Mouse (Mus musculus) lung, postnatal 10 days (tissue): ENCODE results near the gene Bckdk.

Source experiments
- DNase-seq: peaks from one replicate; pipeline ENCODE4 v3.0.0; 2021

The Bckdk gene

GRCm38 (mm10) chr7:127896384-127896783, 7.5 kb upstream of the Bckdk start:
- peak; percentile 78 for DNase-seq

DNA sequence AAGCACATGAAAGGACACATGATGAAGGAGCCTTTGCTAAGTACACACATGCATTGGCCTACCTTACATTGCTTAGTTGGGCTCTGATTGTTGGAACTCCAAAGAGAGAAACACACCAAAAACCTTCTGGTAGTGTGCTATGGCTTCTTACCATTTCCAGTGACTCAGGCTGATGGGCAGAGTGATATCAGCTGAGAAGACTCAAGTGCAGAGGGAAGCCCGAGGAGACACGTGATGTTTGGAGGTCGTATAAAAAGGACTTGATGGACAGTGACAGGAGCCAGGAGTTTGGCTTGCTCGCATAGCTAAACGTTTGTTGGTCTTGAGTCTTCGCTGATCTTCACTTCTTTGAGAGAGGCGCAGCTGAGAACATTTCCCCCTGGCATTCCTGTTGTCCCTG, 6.3 kb upstream of the Bckdk start:
- DNase-seq = no peak

GRCm38 (mm10) chr7:127898179-127898956, 5.5 kb upstream of the Bckdk start:
- peak; percentile 36 for DNase-seq

GRCm38 (mm10) chr7:127899997-127900396, 3.9 kb upstream of the Bckdk start:
- no peak for DNase-seq

DNA sequence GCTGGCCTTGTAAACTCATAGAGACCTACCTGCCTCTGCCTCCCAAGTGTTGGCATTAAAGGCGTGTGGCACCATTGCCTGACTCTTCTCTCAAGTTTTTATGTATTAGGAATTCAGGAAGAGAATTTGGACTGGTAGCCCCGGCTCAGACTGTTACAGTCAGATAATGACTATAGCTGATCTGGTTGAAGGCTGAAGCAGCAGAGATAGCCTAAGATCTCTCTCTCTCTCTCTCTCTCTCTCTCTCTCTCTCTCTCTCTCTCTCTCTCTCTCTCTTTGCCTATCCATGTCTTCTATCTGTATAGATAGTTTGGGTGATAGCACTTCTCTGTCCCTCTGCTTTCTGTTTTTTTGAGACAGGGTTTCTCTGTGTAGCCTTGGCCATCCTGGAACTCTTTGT, 2.1 kb upstream of the Bckdk start:
- no peak for DNase-seq

- no peak for DNase-seq
Measured at GRCm38 (mm10) chr7:127907939-127908338, 4.1 kb downstream of the Bckdk start.

DNA sequence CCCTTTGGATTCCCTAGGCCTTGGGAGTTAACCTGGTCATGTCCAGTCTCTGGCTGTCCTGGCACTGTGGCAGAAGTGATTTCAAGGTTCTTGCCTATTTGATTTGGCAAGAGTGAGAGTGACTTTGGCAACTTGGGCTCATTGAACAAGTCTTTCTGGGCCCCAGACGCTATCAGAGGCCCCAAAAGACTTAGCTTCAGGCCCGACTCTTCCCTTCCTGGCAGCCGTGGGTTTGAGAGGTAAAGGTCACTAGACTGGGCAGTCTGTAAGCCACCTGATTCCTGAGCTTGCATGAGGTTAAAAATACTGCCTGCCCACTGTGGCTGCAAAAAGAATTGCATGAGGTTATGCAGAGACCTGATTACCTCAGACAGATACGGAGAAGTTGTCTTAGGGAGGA, 4.8 kb downstream of the Bckdk start:
- DNase-seq = no peak

DNA sequence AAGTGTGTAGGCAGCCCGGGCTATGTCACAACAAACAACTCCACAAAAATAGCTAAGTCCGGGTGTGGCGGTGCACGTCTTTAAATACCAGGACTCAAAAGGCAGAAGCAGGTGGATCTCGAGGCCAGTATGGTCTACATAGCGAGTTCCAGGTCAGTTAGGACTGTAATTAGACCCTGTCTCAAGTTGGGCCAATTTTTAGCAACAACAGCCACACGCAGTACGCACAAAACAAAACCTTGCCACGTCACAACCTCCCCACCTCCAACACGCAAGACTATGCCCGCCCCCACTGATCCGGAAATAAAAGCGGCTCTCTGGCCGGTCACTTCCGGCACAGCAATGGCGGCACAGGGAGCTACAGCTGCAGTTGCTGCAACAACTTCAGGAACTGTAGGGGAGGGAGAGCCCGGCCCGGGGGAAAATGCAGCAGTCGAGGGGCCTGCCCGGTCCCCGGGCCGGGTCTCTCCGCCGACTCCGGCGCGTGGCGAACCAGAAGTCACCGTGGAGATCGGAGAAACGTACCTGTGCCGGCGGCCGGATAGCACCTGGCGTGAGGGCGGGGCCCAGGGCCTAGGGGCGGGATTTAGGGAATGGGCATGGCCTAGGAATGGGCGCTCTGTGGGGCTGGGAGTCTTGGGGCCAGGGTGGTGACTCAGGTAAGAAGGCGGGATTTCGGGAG, 8.4 kb downstream of the Bckdk start, which contains the start of gene Kat8:
Gene Kat8, plus strand, starts transcription at position 327 of the 682 bp plus-strand sequence.
- DNase-seq = peak; percentile 95

GRCm38 (mm10) chr7:127912938-127913337, 9.1 kb downstream of the Bckdk start:
- no peak for DNase-seq

- no peak for DNase-seq
Measured at GRCm38 (mm10) chr7:127915293-127915692, 11.4 kb downstream of the Bckdk start.

DNA sequence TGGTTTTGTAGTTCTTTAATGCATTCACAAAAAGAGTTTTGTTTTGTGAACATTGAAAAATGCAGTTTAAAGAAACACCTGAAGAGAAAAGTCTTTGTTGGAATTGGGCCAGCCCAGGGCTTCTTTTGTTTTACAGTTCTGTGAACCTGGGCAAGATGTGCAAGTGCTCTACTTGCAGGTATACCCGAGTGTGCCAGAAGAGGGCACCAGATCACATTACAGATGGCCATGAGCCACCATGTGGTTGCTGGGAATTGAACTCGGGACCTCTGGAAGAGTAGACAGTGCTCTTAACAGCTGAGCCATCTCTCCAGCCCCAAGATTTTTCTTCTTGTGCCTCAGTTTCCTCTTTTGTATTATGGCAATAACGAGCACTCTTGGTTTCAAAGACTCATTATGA, 14.3 kb downstream of the Bckdk start:
- peak; percentile 61 for DNase-seq

- DNase-seq = no peak
Measured at GRCm38 (mm10) chr7:127919290-127919689, 15.4 kb downstream of the Bckdk start.

DNA sequence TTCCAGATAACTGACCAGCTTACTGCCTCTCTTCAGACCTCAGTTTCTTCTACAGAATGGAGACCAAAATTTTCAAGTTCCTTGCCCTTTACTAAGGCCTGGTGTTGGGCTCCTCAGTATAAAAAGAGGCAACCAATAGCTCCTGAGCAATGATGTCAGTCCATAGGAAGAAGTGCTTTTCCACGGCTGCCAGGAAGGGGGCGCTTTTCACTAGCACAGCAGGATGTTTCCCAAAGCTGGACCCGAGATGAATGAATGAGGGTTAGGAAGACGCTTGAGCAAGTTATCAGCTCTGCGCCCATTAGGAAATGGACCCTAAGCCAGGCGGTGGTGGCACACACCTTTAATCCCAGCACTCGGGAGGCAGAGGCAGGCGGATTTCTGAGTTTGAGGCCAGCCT, 17.6 kb downstream of the Bckdk start:
- DNase-seq = peak; percentile 57

- no peak for DNase-seq
Measured at GRCm38 (mm10) chr7:127922451-127923275, 18.8 kb downstream of the Bckdk start.

DNA sequence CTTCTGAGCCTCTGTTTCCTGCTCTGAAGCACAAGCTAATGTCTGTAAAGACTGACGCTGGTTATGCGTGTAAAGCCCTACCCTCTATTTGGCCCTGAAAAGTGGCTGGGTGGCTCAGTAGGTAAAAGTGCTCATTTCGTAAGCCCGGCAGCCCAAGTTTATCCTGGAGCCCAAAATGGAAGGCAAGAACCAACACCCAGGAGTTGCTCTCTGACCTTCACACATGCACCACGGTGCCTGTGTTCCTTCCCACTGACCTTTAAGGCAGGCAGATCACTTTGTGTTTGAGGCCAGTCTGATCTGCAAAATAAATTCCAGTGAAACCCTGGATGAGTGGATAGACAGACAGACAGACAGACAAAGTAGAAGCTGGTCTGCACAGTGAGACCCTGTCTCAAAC, 19.8 kb downstream of the Bckdk start:
- DNase-seq = no peak

DNA sequence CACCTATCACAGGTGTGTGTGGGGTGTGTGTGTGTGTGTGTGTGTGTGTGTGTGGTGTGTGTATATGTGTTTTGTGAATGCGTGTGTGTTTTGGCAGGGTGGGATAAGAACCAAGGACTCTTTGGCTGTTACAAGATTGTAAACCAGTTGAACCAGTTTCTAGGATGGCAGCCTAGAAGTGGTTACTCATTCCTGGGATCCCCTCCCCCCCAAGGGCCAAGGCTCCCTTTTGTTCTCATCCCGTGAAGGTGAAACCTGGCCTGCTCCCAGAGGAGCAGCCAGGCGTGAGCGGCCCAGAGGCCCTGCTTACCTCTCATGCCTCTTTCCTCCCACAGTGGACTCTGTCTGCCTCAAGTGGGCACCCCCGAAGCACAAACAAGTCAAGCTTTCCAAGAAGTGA, 21.4 kb downstream of the Bckdk start:
- peak; percentile 81 for DNase-seq

DNA sequence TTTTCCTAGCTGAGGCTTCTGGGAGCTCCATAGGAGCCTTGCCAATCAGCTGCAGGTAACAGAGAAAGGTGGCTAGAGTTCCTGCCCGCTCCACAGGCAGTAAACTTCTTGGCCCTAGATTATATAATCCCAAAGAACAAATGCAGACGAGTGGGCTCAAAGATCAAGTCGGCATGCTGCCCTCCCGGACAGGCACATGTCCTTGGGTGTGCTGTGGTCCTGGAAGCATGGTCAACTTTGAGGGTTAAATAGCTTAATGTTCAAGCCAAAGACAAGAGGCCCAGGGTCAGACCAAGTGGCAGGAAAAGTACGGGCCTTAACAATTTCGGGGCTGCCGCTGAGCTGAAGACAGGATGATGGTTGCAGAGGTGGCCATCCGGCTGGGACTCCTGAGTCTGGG, 22.2 kb downstream of the Bckdk start:
- no peak for DNase-seq

- DNase-seq = no peak
Measured at GRCm38 (mm10) chr7:127926846-127927245, 23.0 kb downstream of the Bckdk start.

GRCm38 (mm10) chr7:127927726-127928125, 23.8 kb downstream of the Bckdk start:
- DNase-seq = no peak

DNA sequence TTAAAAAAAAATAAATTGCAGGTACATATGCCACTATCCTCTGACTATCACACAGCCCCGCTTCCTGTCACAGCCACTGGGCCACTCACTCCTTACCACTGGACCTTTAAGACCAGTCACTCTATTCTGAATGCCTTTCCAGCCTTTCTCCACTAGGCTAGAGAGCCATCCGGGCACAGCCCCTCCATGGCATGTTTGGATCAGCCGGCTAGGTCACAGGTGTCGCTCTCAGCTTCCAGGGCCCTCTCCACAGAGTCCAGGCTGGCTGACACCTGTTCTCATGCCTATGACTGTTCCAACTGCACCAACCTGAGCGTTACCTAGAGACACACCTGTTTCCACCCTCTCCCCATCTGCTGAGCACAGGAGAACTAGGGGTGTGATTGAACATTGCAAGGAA, 24.7 kb downstream of the Bckdk start:
- peak; percentile 52 for DNase-seq

GRCm38 (mm10) chr7:127929923-127930322, 26.0 kb downstream of the Bckdk start, which contains the start of gene Prss8:
Gene Prss8 (minus strand): TSS chr7:127930104.
- peak; percentile 83 for DNase-seq

GRCm38 (mm10) chr7:127930636-127931035, 26.8 kb downstream of the Bckdk start:
- no peak for DNase-seq

- DNase-seq = peak; percentile 79
Measured at GRCm38 (mm10) chr7:127931351-127932135, 27.7 kb downstream of the Bckdk start.
